Comparison of ENCODE assay signal across 18 mouse cellular contexts in the genomic region with DNA sequence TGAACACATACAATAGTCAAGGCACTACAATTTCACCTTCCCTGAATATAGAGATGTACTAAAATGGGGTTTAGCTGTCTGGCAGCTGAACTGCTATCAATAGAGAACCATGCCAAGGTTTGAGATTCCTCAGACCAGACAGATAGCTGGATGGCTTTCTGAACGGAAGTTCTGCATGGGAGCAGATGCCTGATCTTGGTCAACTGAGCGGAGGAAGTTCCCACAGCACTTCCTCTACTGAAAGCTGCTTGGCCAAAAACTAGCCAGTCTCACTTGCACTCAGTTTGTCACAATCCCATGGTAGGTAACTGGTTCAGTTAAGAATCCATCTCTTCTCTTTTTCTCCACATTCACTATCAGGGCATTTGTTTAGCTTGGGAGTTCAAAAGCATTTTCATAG.
"Had no signal": no experiment of that assay in that cellular context is flagged by ENCODE, and none has a peak within 500 bp of the region (broad histone marks: within the 10 kb centered on the region; RNA-seq: fewer than 3 reads in every experiment).

No protein-coding gene starts in this region.

- H3K36me3 ChIP-seq: liver, embryonic 15.5 days; lung, embryonic 15.5 days; midbrain, embryonic 13.5 days; neural tube, embryonic 12.5 days had no signal

- H3K9ac ChIP-seq: liver, embryonic 15.5 days; liver, postnatal 0 days; lung, embryonic 15.5 days; midbrain, embryonic 13.5 days; neural tube, embryonic 12.5 days had no signal

- ATAC-seq: liver, postnatal 0 days; lung, postnatal 0 days; midbrain, embryonic 13.5 days had no signal

- DNase-seq: liver, postnatal 0 days; lung, adult 2 months; lung, postnatal 14 days; lung, postnatal 36 days; right cerebral cortex, postnatal 25 days; right cerebral cortex, postnatal 4 days; spleen, adult 18-20 months; thymus, adult 18-20 months; thymus, postnatal 14 days; thymus, postnatal 36 days had no signal

- H3K4me2 ChIP-seq: liver, embryonic 15.5 days; lung, embryonic 15.5 days; midbrain, embryonic 11.5 days; midbrain, embryonic 13.5 days; neural tube, embryonic 12.5 days had no signal

- H3K4me3 ChIP-seq: liver, embryonic 15.5 days; lung, embryonic 15.5 days; megakaryocyte, embryonic 14.5 days; midbrain, embryonic 13.5 days; neural tube, embryonic 12.5 days had no signal

- H3K4me1 ChIP-seq: liver, embryonic 15.5 days; lung, embryonic 15.5 days; megakaryocyte, embryonic 14.5 days; midbrain, embryonic 13.5 days; neural tube, embryonic 12.5 days had no signal

- H3K27ac ChIP-seq: liver, embryonic 15.5 days; lung, embryonic 15.5 days; macrophage; midbrain, embryonic 13.5 days; neural tube, embryonic 12.5 days had no signal

- H3K9me3 ChIP-seq: liver, embryonic 15.5 days; lung, embryonic 15.5 days; megakaryocyte, embryonic 14.5 days; midbrain, embryonic 13.5 days; neural tube, embryonic 12.5 days had no signal

- H3K27me3 ChIP-seq: liver, embryonic 15.5 days had no signal
